Mouse (Mus musculus) myocyte (in vitro differentiated cells): Measurements from ENCODE around the gene Gm11237. TPM values are rescaled to one million over a fixed set of nuclear protein-coding genes. Genes with fewer than 3 reads are reported as not detected.
"Not testable (repeated sequence)": the region's sequence is repeated elsewhere in the genome, so short reads cannot be mapped to it uniquely, and the experiment has no call there.

Experiments used
- H3K27me3 ChIP-seq: one replicate; pipeline ENCODE4 v1.6.1; 2011; ENCODE audit not compliant: control insufficient read depth, insufficient read depth, insufficient read length
- H3K36me3 ChIP-seq: one replicate; pipeline ENCODE4 v1.6.1; 2011; ENCODE audit not compliant: control insufficient read depth, insufficient read depth
- H3K4me2 ChIP-seq: one replicate; pipeline ENCODE4 v1.6.1; 2011; ENCODE audit warnings: low read depth, control low read depth
- H3K4me3 ChIP-seq: one replicate; pipeline ENCODE4 v1.5.1; 2011; ENCODE audit warnings: mild to moderate bottlenecking, control low read depth, moderate library complexity
- H3K79me2 ChIP-seq: one replicate; pipeline ENCODE4 v1.6.1; 2011; ENCODE audit not compliant: control insufficient read depth, insufficient read depth
- H3ac ChIP-seq: one replicate; pipeline ENCODE4 v1.6.1; 2011; ENCODE audit not compliant: control insufficient read depth, insufficient read length
- CEBPB ChIP-seq: IDR thresholded peaks from 2 replicates; pipeline ENCODE4 v1.6.1; 2011; ENCODE audit warnings: mild to moderate bottlenecking, moderate library complexity; ENCODE audit not compliant: poor library complexity, insufficient read depth, severe bottlenecking
- E2F4 ChIP-seq: IDR thresholded peaks from one replicate; pipeline ENCODE4 v1.6.1; 2011; ENCODE audit warnings: mild to moderate bottlenecking, control low read depth, moderate library complexity; ENCODE audit not compliant: insufficient read depth
- MAX ChIP-seq: IDR thresholded peaks from one replicate; pipeline ENCODE4 v1.6.1; 2011; ENCODE audit warnings: low read depth, mild to moderate bottlenecking, control low read depth
- MYOD1 ChIP-seq, 3 experiments: IDR thresholded peaks; one replicate each; pipeline ENCODE4 v1.6.1; 2011; ENCODE audit warnings: control low read depth in 2 of 3, low read depth in 2 of 3, mild to moderate bottlenecking in 2 of 3, moderate library complexity in 1 of 3; ENCODE audit not compliant: insufficient read length in 2 of 3, control insufficient read depth in 1 of 3
- MYOG ChIP-seq, 3 experiments: IDR thresholded peaks; one replicate each; pipeline ENCODE4 v1.6.1; 2011; ENCODE audit warnings: control low read depth in 2 of 3, low read depth in 2 of 3, mild to moderate bottlenecking in 2 of 3; ENCODE audit not compliant: insufficient read length in 2 of 3, control insufficient read depth in 1 of 3, insufficient read depth in 1 of 3
- POLR2A ChIP-seq: IDR thresholded peaks from one replicate; pipeline ENCODE4 v1.6.1; 2011; ENCODE audit warnings: low read depth, mild to moderate bottlenecking, control low read depth, moderate library complexity; ENCODE audit not compliant: insufficient read length
- POLR2AphosphoS2 ChIP-seq: IDR thresholded peaks from one replicate; pipeline ENCODE4 v1.6.1; 2011; ENCODE audit warnings: low read depth, control low read depth; ENCODE audit not compliant: insufficient read length
- REST ChIP-seq: IDR thresholded peaks from one replicate; pipeline ENCODE4 v1.6.1; 2011; ENCODE audit warnings: mild to moderate bottlenecking, control low read depth, moderate library complexity; ENCODE audit not compliant: insufficient read depth, insufficient read length
- SRF ChIP-seq: IDR thresholded peaks from one replicate; pipeline ENCODE4 v1.6.1; 2011; ENCODE audit warnings: low read depth; ENCODE audit not compliant: control insufficient read depth, insufficient read length
- TCF12 ChIP-seq: IDR thresholded peaks from one replicate; pipeline ENCODE4 v1.6.1; 2011; ENCODE audit warnings: mild to moderate bottlenecking, control low read depth; ENCODE audit not compliant: poor library complexity, insufficient read depth, severe bottlenecking
- TCF3 ChIP-seq: IDR thresholded peaks from one replicate; pipeline ENCODE4 v1.6.1; 2011; ENCODE audit warnings: low read depth, control low read depth; ENCODE audit not compliant: insufficient read length
- USF1 ChIP-seq: IDR thresholded peaks from one replicate; pipeline ENCODE4 v1.6.1; 2011; ENCODE audit warnings: low read depth, mild to moderate bottlenecking, control low read depth, moderate library complexity
- polyA plus RNA-seq: library from polyadenylated mRNA; unstranded; fragments of >200 nt; fragmentation: generic; extraction: Trizol; gene quantifications from one replicate; pipeline ENCODE4 v1.2.1, GENCODE M21; 2012; ENCODE audit warnings: missing spikeins

Gene Gm11237
- polyA plus RNA-seq, result not detected

GRCm38 (mm10) chr4:73622684-73623083 lies at the start of gene Gm11237:
Gm11237 (plus strand) TSS chr4:73622984.
- H3K27me3 ChIP-seq, H3K79me2 ChIP-seq, H3K4me2 ChIP-seq, H3K4me3 ChIP-seq, H3K36me3 ChIP-seq, H3ac ChIP-seq: not testable (repeated sequence)

- no peak overlapping the region for H3ac ChIP-seq
- no peaks in the 10 kb centered on the region for H3K79me2 ChIP-seq
- no peaks in the 10 kb centered on the region for H3K36me3 ChIP-seq
- H3K4me2 ChIP-seq, result no peak overlapping the region
- TF ChIP-seq CEBPB (no peak), POLR2A (no peak), SRF (no peak), TCF3 (no peak), E2F4 (no peak), TCF12 (no peak), MAX (no peak), MYOG (IDR thresholded peaks at IDR 0.05; ENCODE audit: control insufficient read depth in 1 of 3, insufficient read depth in 1 of 3, insufficient read length in 2 of 3, low read depth in 2 of 3) (no peak), USF1 (no peak), POLR2AphosphoS2 (no peak), MYOD1 (IDR thresholded peaks at IDR 0.05; ENCODE audit: control insufficient read depth in 1 of 3, insufficient read length in 2 of 3, low read depth in 2 of 3) (no peak), REST (no peak)
- no peaks in the 10 kb centered on the region for H3K27me3 ChIP-seq
- no peak overlapping the region for H3K4me3 ChIP-seq
Observed at GRCm38 (mm10) chr4:73599248-73599647, 23.5 kb upstream of the Gm11237 start.

GRCm38 (mm10) chr4:73607581-73607980 lies 15.2 kb upstream of the Gm11237 start, which contains the start of gene Gm11238:
Gm11238 (plus strand) TSS chr4:73607881.
- not testable (repeated sequence) for H3K4me3 ChIP-seq, H3K4me2 ChIP-seq, H3K27me3 ChIP-seq, H3K79me2 ChIP-seq, H3ac ChIP-seq, H3K36me3 ChIP-seq

- not testable (repeated sequence) for H3K27me3 ChIP-seq, H3ac ChIP-seq, H3K79me2 ChIP-seq, H3K36me3 ChIP-seq, H3K4me2 ChIP-seq, H3K4me3 ChIP-seq
Observed at GRCm38 (mm10) chr4:73637821-73638220, 15.0 kb downstream of the Gm11237 start, which contains the start of gene Gm11236. Gm11236 (plus strand) TSS chr4:73638121.

- H3K79me2 ChIP-seq, H3K27me3 ChIP-seq, H3K4me2 ChIP-seq: not testable (repeated sequence)
Observed at GRCm38 (mm10) chr4:73661864-73662263, 39.1 kb downstream of the Gm11237 start.

GRCm38 (mm10) chr4:73668054-73668453 lies 45.3 kb downstream of the Gm11237 start, which contains the start of gene Gm11239:
Gm11239 (plus strand) TSS chr4:73668354.
- H3ac ChIP-seq, H3K4me2 ChIP-seq, H3K36me3 ChIP-seq, H3K79me2 ChIP-seq, H3K4me3 ChIP-seq, H3K27me3 ChIP-seq: not testable (repeated sequence)

More at GRCm38 (mm10) chr4:73661864-73662263, 39.1 kb downstream of the Gm11237 start:
- H3K4me3 ChIP-seq, H3ac ChIP-seq, H3K36me3 ChIP-seq: not testable (repeated sequence)

Other genes with a start within 250 kb of the Gm11237 start
- not detected for gene Gm11487, start 217.9 kb upstream of the Gm11237 start, polyA plus RNA-seq
- not detected for gene Gm11238, start 15.1 kb upstream of the Gm11237 start, polyA plus RNA-seq
- not detected for gene Gm11236, start 15.1 kb downstream of the Gm11237 start, polyA plus RNA-seq
- gene Gm11239, start 45.4 kb downstream of the Gm11237 start, polyA plus RNA-seq, result not detected
- gene Gm428, start 60.5 kb downstream of the Gm11237 start, polyA plus RNA-seq, result not detected
- gene Rasef, start 168.0 kb downstream of the Gm11237 start, polyA plus RNA-seq, result not detected